Mouse (Mus musculus) right cerebral cortex, postnatal 25 days (tissue): ENCODE results near the gene Gm9603.
"Not testable (repeated sequence)": the region's sequence is repeated elsewhere in the genome, so short reads cannot be mapped to it uniquely, and the experiment has no call there.

Experiments
- DNase-seq: peaks from one replicate; pipeline ENCODE4 v3.0.0; 2022

Gm9603 gene

DNA sequence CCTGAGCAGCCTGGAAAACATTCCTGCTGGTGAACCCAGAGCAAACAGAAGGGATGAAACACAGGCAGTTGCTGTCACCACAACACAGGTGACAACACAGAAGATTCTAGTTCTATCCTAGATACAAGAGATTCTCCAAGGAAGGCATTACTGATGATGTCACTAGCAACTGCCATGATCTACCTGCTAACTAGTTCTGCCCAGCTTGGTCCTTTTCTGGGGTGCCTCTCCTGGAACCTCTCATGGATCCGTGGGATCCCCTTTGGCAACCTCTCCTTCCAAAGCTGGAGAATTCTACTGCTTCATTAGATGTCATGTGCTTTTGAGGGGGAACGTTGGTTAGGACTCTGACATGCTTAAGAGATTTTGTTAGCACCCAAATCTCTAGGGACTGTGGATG is at the start of gene Gm9603:
Gene Gm9603, minus strand, starts transcription at position 101 of the 400 bp plus-strand sequence.
- not testable (repeated sequence) for DNase-seq

DNA sequence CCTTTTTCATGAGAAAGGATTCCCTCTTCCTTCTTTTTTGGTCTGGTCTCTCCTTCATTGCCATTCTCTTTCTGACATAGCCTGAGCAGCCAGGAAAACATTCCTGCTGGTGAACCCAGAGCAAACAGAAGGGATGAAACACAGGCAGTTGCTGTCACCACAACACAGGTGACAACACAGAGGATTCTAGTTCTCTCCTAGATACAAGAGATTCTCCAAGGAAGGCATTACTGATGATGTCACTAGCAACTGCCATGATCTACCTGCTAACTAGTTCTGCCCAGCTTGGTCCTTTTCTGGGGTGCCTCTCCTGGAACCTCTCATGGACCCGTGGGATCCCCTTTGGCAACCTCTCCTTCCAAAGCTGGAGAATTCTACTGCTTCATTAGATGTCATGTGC is 54.3 kb downstream of the Gm9603 start, which contains the start of gene Gm8265:
Gene Gm8265, minus strand, starts transcription at position 101 of the 400 bp plus-strand sequence.
- not testable (repeated sequence) for DNase-seq
